Mouse (Mus musculus): ENCODE measurements at regions not wholly inside any gene's neighbourhood (a gene's known extent, or its start where the extent isn't known, plus 50 kb on each side); places are given as distances from the start of the nearest gene placed in this dataset.
A peak's percentile ranks its signal among the peaks of the same experiment; 100 is the strongest.
"Not testable (repeated sequence)": the region's sequence is repeated elsewhere in the genome, so short reads cannot be mapped to it uniquely, and the experiment has no call there.

DNA sequence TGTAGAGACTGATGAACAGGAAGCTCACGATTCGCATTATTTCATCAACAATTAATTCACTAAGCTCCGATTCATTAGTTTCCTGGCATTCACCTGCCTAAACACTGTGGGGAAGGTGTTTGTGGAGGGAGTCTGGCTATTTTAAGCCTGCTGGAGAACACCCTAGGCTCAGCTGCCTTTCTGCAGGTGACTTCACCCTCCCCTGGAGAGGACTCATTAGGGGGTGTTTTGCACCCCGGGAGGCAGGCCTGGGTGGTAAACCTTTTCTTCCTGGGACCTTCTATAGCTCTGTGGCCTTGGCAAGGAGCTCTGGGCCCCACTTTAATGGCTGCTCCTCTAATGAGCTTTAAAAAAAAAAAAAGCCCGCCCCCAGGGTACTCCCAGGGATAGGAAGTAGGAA is 55.4 kb upstream of the Bnc1 start:
- no peak for DNase-seq (ENCODE audit: low read depth, low spot score)

DNA sequence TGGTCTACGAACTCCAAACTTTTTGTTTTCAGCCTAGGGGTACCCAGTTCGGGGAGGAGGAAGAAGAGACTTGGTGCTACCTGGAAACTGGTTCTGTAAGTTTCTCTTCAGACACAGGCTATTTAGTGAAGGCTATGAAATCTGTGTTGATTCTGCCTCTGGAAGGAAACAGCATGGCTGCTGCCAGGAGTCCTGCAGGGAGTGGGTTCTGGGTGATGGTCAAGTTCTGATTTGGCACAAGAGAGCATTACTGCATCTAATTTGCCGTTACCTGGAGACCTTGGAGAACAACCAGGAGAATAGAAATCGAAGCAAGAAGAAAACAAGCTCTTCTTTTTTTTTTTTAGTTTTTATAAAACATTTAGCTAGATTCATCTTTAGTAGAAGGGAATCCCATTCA is 61.3 kb upstream of the Bnc1 start:
- no peak for DNase-seq (ENCODE audit: low read depth, low spot score)

DNA sequence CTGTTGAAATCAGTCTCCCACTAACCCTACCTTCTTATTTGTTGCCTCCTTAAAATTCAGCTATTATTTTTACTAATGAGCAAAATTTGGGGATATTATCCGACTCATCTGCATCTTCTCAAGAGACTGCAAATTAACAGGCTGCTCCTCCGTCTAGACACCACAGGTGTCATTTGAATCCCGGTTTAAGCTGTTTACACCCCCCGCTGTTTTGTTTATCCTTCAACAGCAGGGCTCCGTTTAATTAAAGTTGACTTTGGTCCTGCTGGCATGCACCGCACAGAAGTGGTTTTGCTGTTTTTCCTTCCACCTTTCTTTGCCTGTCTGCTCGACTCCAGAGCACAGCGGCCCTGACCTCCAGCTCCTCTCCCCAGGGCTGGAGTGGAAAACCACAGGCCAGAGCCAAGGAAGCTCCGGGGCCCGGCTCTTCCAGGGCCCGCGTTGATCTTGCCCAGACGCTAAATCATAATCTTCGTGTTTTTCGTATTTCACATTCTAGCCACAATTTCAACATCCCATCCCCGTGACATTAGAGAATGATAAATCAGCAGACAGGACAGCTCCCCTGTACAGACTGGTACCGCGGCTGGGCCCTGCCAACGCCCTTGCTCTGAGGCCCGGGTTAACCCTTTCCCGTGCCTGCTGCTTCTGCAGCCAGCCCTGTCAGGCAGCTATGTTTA is 64.6 kb upstream of the Bnc1 start:
- no peak for DNase-seq (ENCODE audit: low read depth, low spot score)

DNA sequence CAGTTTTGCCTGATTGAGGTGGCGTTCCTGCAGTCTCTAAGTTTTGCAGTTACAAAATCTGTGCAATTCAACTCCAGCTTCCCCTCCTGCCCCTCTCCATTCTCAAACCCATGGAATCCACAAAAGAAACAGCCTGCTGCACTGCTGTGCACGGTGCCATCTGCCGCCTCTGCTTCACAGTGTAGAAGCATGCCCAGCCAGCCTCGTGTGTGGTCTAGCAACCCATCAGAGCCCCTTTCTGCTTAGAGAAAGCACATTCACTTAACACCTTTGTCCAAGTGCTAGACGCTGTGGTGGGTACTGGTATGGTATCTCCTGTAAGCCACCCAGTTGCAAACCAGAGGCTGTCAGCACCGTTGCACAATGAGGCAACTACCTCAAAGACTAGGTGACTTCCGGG is 71.3 kb upstream of the Bnc1 start:
- no peak for DNase-seq (ENCODE audit: low read depth, low spot score)

DNA sequence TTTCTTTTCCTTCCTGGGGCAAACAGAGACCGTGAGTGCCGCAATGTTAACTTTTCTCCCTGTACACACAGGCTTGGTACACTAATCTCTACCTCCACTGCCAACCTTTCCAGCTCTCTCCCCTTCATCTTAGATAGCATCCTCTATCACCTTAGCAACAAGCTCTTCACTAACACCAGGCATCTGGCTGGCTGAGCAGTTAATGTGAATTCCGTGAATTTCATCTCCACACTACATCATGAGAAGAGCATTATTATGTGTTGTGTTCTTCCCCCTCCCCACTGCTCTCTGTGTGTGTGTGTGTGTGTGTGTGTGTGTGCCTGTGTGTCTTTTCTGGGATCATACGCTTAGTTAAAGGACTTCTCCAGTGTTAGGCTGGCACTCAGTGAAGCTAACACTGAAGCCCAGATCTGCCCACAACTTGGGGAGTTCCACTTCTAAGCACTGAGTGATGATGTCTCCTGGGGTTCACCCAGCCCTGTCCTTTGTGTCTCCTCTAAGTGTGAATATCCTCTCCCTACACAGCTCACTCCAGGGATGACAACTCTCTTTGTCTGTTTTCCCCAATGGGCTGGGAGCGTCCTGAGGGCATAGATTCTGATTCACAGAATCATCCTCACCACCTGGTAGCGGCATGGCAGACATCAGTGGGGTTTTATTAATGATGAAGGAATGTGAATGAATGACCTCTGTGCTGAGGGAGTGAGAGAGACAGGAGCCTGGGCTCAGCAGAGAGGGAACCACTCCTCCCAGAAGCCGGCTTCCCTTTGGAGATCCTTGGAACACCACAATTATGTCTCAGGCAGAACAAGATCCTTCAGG is 77.7 kb upstream of the Bnc1 start:
- DNase-seq (ENCODE audit: low read depth, low spot score): no peak

DNA sequence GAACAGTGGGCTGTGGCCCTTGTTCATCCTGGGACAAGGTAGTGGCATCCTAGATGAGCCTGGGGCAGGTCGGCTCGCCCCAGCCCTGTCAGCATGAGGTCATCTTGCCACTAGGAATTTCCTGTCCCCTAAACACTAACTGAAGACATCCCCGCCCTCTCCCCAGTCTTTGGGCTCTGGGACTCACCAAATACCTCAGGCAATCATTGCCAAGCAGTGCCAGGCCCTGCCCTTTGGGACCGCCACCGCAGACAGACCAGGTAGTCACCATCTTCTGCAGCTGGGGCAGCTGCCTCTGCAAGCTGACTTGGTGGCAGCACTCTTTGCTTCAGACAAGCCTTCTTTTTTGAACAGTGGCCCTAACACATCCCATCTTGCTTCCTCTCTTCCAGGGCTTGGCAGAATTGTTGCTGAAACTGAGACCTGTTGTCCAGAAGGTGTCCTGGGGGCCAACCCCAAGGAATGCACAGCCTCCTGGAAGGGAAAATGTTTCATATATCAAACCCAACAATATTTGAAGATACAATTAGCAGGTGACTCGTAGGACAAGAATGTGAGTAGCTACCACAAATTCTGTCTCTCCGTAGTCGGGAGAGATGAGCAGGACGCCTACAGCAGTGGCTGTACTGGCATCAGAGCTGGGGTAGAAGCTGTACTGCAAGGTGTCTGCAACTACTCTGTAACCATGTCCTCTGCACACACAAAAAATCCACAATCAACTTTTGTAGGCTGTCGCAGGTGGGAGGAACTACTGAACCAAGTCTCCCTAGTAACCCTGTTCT is 79.0 kb upstream of the Bnc1 start:
- no peak for DNase-seq (ENCODE audit: low read depth, low spot score)

DNA sequence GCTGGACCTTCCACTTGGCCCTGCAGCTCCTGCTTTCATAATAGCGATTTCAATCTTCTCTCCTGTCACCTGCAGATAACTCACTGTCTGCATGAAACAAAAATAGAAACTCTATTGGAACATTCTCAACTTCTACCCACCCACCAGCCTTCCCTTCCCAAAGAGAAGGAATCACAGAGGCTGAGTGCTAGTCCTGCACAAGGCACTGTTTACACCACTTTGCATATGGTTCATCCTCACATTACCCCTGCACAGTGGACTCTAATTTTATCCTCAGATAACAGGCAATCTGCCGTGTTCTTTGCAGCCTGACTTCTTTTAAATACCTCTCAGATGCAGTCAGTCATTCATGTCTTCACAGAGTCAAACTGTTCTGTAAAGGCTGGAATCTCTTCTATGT is 83.3 kb upstream of the Bnc1 start:
- no peak for DNase-seq (ENCODE audit: low read depth, low spot score)

DNA sequence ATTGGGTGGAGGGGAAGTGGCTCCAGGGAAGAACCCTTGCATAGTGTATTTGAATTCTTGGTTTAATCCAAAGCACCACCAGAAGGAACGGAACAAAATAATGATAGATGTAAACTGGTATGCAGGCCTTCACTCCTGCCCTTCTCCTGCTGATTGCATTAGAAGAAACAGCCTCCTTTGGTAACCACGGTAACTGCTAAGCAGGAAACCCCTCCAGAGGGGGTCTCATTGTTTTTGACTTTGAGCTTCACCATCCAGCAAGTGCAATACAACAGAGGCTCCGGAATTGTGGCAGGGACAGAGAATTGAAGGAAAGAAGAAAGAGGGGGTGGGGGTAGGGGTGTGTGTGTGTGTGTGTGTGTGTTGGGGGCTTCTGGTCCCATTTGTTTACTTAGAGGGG is 89.8 kb upstream of the Bnc1 start:
- no peak for DNase-seq (ENCODE audit: low read depth, low spot score)

DNA sequence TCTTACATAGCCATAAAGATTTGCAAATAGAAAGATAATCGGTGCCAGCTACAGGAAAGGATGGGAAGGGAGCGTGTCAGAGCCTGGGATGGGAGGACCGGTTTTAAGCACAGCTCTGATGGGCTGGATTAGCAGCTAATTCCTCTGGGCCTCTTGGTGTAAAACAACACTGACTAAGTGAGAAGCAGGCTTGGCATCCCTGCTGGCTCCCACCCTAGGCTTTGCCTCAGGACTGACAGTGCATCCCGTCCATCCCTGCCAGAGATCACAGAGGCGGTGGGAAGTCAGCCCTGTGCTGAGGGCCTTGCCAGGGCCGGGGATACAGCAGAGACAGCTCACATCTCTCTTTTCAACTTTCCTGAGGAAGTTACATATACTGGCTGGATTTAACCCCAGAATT is 90.8 kb upstream of the Sh3gl3 start:
- no peak for DNase-seq (ENCODE audit: low read depth, low spot score)

DNA sequence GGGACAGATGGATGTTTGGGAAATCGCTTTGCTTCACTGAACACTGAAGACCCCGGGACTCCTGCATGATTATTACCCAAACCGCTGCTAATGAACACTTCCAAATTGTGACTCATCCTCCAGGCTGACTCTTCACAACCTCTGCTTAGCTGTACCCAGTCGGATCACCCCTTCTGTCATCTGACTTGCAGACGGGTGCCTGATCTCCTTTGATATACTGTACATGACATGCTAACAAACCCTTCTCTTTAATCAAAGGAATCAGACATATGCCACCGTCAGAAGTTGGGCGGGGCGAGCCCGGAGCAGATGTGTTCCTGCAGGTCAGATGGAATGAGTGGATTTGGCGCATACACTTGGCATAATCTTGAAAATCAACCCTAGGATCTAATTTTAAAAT is 89.2 kb upstream of the Sh3gl3 start:
- DNase-seq (ENCODE audit: low read depth, low spot score): no peak

DNA sequence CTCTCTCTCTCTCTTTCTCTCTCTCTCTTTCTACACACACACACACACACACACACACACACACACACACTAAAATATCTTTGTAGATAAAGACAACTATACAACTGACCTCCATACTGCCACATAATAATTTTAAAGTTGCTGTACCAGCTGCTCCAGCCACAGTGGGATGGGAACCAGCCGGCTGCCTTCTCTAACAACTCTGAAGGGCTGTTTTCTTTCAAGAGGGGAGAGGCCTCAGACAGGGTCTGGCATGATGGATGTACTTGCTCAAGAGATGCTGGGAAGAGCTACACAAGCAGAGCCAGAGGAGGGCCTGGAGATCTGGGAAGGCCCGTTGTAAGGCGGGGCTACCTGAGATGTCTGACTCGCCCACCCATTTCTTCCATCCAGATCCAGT is 88.4 kb upstream of the Sh3gl3 start:
- no peak for DNase-seq (ENCODE audit: low read depth, low spot score)

DNA sequence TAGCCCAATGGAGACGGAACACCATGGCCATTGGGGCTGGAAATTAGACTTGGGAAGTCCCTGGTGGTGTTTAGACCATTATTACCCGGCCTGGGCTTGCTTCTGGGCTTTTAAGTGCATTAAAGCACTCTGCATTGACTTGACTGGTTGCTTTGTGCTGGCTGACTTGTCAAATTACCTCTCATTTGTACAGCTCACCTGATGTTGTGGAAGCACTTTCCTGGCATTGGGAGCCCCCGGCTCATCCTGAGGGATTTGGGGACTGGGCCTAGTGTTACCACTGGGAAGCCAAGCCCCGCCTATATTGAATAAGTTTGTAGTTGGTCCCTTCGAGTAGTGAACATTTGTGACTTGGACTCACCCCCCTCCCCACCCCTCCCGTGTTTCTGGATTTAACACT is 75.5 kb upstream of the Sh3gl3 start:
- DNase-seq (ENCODE audit: low read depth, low spot score): no peak

DNA sequence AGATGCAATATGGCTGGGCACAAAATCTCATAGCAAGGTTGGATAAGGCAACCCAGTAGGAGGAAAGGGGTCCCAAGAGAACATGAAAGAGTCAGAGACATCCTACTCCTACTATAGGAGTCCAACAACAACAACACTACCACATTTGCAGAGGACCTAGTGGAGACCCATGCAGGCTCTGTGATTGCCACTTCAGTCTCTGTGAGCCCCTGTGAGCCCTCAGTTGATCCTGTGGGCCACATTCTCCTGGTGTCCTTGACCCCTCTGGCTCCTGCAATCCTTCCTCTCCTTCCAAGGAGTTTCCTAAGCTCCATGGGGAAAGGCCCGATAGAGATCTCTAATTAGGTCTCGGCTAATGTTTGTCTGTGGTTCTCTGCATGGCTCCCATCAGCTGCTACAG is 72.3 kb upstream of the Sh3gl3 start:
- no peak for DNase-seq (ENCODE audit: low read depth, low spot score)

DNA sequence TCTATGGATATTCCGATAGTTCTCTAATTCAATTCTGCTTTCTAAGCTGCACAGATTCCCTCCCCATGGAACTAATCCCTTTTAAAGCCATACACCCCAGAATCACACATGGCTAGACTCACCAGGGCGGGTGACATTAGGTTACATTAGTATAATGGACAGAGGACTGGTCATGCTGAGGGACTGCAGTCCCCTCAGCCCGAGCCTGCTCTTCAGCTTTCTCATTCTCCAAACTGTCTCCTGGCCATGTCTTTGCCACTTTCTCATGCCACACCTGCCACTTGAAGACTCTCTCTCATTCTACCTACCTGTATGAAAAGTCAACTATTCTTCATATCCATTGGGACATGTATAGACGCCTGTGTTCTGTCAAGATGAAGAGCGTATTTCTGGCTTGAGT is 68.0 kb upstream of the Sh3gl3 start:
- no peak for DNase-seq (ENCODE audit: low read depth, low spot score)

DNA sequence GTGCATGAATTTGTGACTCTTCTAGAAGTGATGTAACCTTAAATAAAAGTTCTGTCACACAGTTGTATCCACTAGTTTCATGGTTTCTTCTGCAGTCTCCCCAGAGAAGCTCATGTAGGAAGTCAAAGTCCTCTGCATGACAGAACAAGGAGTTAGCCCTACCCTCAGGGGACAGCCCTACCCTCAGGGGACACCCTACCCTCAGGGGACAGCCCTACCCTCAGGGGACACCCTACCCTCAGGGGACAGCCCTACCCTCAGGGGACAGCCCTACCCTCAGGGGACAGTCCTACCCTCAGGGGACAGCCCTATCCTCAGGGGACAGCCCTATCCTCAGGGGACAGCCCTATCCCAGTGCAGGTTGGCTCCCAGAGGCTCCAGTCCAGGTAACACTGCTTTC is 64.5 kb upstream of the Sh3gl3 start:
- not testable (repeated sequence) for DNase-seq (ENCODE audit: low read depth, low spot score)

DNA sequence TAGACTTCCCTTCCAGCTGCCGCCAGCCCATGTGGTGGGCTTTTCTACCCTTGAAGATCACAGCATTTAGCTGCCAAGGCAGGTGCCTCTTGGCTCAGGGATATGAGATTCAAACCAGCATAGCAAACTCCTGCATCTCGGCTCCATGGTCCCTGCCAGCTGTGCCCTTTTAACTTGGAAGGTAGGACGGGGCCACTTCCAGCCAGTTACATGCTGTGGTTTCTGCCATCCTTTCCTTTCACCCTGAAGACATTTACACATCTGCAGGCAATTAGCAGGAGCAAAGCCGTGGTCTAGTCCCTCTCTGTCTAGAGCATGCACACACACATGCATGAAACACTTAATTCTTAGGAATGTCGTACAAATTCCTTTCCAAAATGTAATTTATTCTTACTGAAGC is 64.1 kb upstream of the Sh3gl3 start:
- DNase-seq (ENCODE audit: low read depth, low spot score): no peak

DNA sequence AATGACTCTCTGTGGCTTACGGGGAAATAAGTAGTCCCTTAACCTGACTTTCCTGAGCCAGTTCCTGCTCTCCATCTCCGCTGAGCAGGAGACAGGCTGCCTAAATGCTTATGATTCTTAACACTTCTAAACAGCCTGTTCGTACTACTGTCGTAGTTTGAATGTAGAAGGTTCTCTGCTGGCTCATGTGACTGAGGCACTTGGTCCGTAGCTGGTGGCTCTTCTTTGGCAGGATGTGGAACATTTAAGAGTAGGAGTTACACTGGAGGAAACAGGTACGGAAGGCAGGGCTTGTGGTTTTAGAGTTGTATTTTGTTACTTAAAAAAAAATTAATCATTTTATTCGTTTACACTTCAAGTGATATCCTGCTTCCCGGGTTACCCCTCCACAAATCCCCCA is 63.7 kb upstream of the Sh3gl3 start:
- peak; percentile 42 for DNase-seq (ENCODE audit: low read depth, low spot score)

DNA sequence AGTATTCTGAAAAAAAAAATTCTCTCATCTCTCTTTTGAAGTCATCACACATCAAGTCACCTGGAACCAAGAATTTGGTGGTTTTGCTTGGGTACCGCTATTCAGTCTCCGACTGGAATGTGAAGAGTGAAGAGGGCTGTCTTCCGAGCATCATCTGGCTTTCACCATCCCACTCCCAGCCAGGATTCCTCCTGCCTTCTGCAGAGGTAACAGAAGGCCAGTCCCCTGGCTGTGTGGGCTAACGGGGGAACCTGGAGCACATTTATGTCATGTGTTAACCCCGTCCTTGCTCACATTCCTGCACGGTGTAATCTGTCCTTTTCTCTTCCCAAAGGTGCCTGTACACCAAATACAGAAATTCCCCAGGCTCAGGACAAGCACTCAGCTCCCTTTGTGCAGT is 61.6 kb upstream of the Sh3gl3 start:
- DNase-seq (ENCODE audit: low read depth, low spot score): no peak

DNA sequence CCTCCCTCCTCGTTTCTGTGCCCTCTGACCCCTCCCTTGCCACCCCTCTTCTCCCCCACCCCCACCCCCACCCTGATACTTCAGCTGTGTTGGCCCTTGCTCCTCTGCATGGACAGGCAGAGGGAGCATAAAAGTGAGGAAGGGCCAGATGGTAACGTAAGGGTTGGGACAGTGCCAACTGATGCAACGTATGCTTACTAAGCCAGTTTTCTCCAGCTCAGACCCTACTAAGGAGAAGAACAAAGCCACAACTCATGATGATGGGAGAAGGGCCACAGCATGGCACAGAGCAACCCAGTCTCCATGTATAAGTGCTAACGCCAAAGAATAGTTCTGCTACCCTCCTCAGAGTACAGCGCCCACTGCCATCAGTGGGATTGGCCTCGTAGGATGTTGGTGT is 58.0 kb upstream of the Sh3gl3 start:
- DNase-seq (ENCODE audit: low read depth, low spot score): no peak

DNA sequence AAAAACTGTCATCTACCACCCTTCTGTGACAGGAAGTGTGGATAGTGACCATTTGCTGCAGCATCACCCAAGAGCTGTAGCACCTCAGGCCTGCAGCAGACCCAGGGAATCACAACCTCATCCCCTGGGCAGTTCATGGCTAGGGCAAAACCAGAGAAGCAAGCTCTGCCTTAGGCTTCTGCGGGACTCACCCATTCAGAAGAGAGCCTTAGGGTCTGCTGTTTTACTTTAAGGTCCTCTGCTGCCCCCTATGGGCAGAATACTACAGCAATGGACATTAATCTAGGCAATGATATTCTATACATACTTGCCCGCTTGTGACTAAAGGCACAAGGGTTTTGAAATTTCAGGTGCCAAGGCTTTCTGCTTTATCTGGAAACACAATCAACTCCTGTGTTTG is 54.4 kb upstream of the Sh3gl3 start:
- DNase-seq (ENCODE audit: low read depth, low spot score): peak; percentile 73

DNA sequence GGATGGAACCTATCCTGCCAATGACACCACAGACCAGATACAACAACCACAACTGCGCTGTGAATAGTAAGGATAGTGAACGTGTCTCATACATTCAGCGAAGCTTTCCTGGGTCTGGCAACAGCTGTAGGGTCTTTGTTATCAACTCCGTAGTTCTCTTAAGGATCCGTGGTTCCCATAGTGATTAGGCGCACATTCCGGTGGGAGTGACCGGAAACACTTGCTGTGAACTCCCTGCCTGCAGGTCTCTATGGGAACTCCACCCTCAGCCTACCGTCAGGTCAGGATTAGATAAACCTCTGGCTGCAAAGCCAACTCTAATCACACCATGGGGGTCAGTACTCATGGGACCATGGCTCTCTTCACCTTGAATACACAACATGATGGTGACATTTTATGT is 53.8 kb upstream of the Sh3gl3 start:
- DNase-seq (ENCODE audit: low read depth, low spot score): no peak

DNA sequence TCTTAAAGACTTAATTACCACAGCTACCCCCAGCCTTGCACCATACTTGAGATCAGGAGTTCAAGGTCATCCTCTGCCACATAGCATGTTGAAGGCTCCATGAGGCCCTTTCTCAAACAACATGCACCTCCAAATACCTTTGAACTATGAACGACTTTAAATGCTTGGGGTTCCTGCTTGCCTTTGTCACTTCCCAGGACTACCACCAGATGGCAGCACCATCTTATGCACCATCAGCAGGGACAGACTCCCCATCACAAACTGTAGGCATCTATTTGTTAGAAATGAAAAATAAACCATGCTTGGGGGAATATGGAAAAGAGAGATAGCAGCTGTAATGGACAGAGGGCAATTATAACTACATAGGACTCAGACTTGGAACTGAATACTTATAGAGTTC is 51.9 kb upstream of the Sh3gl3 start:
- DNase-seq (ENCODE audit: low read depth, low spot score): peak; percentile 88
